In the genomic region with DNA sequence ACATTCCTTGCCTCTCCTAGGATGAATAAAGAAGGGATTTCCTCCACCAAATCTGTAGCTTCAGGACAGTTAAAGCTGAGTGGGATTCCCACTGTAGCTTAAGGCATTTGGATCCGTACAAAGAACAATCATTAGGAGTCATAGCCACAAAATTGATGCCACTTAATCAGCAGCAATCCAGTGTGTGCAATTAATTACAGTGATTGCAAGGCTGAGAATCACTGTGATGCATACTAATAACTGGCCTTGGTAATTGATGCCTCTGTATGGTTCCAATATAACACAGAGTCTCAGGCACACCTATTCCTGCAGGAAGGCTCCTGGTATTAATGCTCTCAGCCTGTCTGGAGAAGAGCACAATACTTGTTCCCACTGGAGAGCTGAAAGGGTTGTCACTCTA, we compare ENCODE assay signal across 28 mouse cellular contexts.
DNase-seq lines count a peak whose midpoint lies in the region; ATAC-seq and TF ChIP-seq lines count a peak whose summit lies in the region.
"Had no signal": no experiment of that assay in that cellular context is flagged by ENCODE, and none has a peak within 500 bp of the region (broad histone marks: within the 10 kb centered on the region; RNA-seq: fewer than 3 reads in every experiment).

No protein-coding gene starts in this region.

- H3K27ac ChIP-seq in hindbrain, embryonic 15.5 days (replicated peaks): no peak overlapping the region
- no peak overlapping the region for H3K27ac ChIP-seq in hindbrain, embryonic 12.5 days
- no peak overlapping the region for H3K27ac ChIP-seq in forebrain, embryonic 12.5 days
- no peak overlapping the region for H3K27ac ChIP-seq in forebrain, postnatal 0 days (ENCODE audit: low read depth, low read length)
- H3K27ac ChIP-seq in neural tube, embryonic 13.5 days (replicated peaks): no peak overlapping the region
- H3K27ac ChIP-seq in kidney, embryonic 15.5 days: no peak overlapping the region
- H3K27ac ChIP-seq: embryonic facial prominence, embryonic 13.5 days; left cerebral cortex, adult 2 months; liver, embryonic 13.5 days; stomach, embryonic 15.5 days had no signal

- no peak for DNase-seq in forebrain, postnatal 0 days
- DNase-seq in embryo, embryonic 9.5 days (ENCODE audit: extremely low spot score): no peak
- no peak for DNase-seq in urinary bladder, postnatal 25 days (ENCODE audit: low spot score)
- DNase-seq: adrenal gland, adult 8-10 months; cerebellum, adult 18-20 months; cerebellum, postnatal 25 days; gastrocnemius, postnatal 14 days; heart, adult 18-20 months; heart, postnatal 10 days; kidney, postnatal 4 days; liver, embryonic 13.5 days; lung, adult 2 months; lung, postnatal 14 days; right cerebral cortex, adult 18-20 months; right cerebral cortex, postnatal 4 days; thymus, postnatal 25 days had no signal

- no peaks in the 10 kb centered on the region for H3K9me3 ChIP-seq in hindbrain, embryonic 15.5 days
- H3K9me3 ChIP-seq in hindbrain, embryonic 12.5 days (replicated peaks): no peaks in the 10 kb centered on the region
- H3K9me3 ChIP-seq in forebrain, embryonic 12.5 days: no peaks in the 10 kb centered on the region
- no peaks in the 10 kb centered on the region for H3K9me3 ChIP-seq in forebrain, postnatal 0 days (ENCODE audit: low read length)
- H3K9me3 ChIP-seq in neural tube, embryonic 13.5 days: no peaks in the 10 kb centered on the region
- H3K9me3 ChIP-seq in kidney, embryonic 15.5 days (replicated peaks): no peaks in the 10 kb centered on the region
- H3K9me3 ChIP-seq: embryonic facial prominence, embryonic 13.5 days; heart, embryonic 12.5 days; liver, embryonic 13.5 days; stomach, embryonic 15.5 days had no signal

- no peaks in the 10 kb centered on the region for H3K27me3 ChIP-seq in hindbrain, embryonic 15.5 days
- H3K27me3 ChIP-seq in hindbrain, embryonic 12.5 days: no peaks in the 10 kb centered on the region
- no peaks in the 10 kb centered on the region for H3K27me3 ChIP-seq in forebrain, embryonic 12.5 days
- no peaks in the 10 kb centered on the region for H3K27me3 ChIP-seq in forebrain, postnatal 0 days (ENCODE audit: insufficient read depth, low read length)
- H3K27me3 ChIP-seq in neural tube, embryonic 13.5 days: no peaks in the 10 kb centered on the region
- no peaks in the 10 kb centered on the region for H3K27me3 ChIP-seq in kidney, embryonic 15.5 days
- H3K27me3 ChIP-seq: embryonic facial prominence, embryonic 13.5 days; heart, embryonic 12.5 days; liver, embryonic 13.5 days; Patski; stomach, embryonic 15.5 days had no signal

- H3K4me2 ChIP-seq in hindbrain, embryonic 15.5 days: no peak overlapping the region
- no peak overlapping the region for H3K4me2 ChIP-seq in hindbrain, embryonic 12.5 days (replicated peaks)
- no peak overlapping the region for H3K4me2 ChIP-seq in forebrain, embryonic 12.5 days
- no peak overlapping the region for H3K4me2 ChIP-seq in forebrain, postnatal 0 days (ENCODE audit: low read depth)
- no peak overlapping the region for H3K4me2 ChIP-seq in neural tube, embryonic 13.5 days
- no peak overlapping the region for H3K4me2 ChIP-seq in kidney, embryonic 15.5 days
- H3K4me2 ChIP-seq: embryonic facial prominence, embryonic 13.5 days; heart, embryonic 12.5 days; liver, embryonic 13.5 days; stomach, embryonic 15.5 days had no signal

- peak; percentile 42; the same call in 1 of the 2 replicates for ATAC-seq in hindbrain, embryonic 15.5 days (ENCODE audit: low FRiP score, low read depth)
- no peak; the same call in 1 of the 2 replicates for ATAC-seq in hindbrain, embryonic 12.5 days (ENCODE audit: low FRiP score)
- ATAC-seq in forebrain, embryonic 12.5 days (ENCODE audit: low FRiP score): peak; percentile 59; the same call in 1 of the 2 replicates
- ATAC-seq in forebrain, postnatal 0 days: peak; percentile 42; the same call in 1 of the 2 replicates
- peak; percentile 69 for ATAC-seq in neural tube, embryonic 13.5 days (ENCODE audit: low read depth)
- ATAC-seq in kidney, embryonic 15.5 days (replicated peaks; ENCODE audit: low FRiP score): no peak
- ATAC-seq: intestine, postnatal 0 days; Patski had no signal

- WGBS in hindbrain, embryonic 15.5 days: 43% methylated on average over 1 of the region's 1 CpGs
- 83% methylated on average over 1 of the region's 1 CpGs for WGBS in hindbrain, embryonic 12.5 days
- WGBS in forebrain, embryonic 12.5 days: 40% methylated on average over 1 of the region's 1 CpGs
- 15% methylated on average over 1 of the region's 1 CpGs for WGBS in forebrain, postnatal 0 days
- 41% methylated on average over 1 of the region's 1 CpGs for WGBS in neural tube, embryonic 13.5 days
- 76% methylated on average over 1 of the region's 1 CpGs for WGBS in kidney, embryonic 15.5 days

- no peak for TF ChIP-seq CTCF in forebrain, postnatal 0 days (IDR thresholded peaks at IDR 0.05; ENCODE audit: low read depth)

- no peak overlapping the region for H3K9ac ChIP-seq in hindbrain, embryonic 15.5 days
- H3K9ac ChIP-seq in hindbrain, embryonic 12.5 days: no peak overlapping the region
- H3K9ac ChIP-seq in forebrain, embryonic 12.5 days: no peak overlapping the region
- H3K9ac ChIP-seq in forebrain, postnatal 0 days: no peak overlapping the region
- no peak overlapping the region for H3K9ac ChIP-seq in neural tube, embryonic 13.5 days
- no peak overlapping the region for H3K9ac ChIP-seq in kidney, embryonic 15.5 days
- H3K9ac ChIP-seq: embryonic facial prominence, embryonic 13.5 days; heart, embryonic 12.5 days; liver, embryonic 13.5 days; stomach, embryonic 15.5 days had no signal

- H3K36me3 ChIP-seq in hindbrain, embryonic 15.5 days: no peaks in the 10 kb centered on the region
- H3K36me3 ChIP-seq in hindbrain, embryonic 12.5 days: no peaks in the 10 kb centered on the region
- no peaks in the 10 kb centered on the region for H3K36me3 ChIP-seq in forebrain, embryonic 12.5 days (replicated peaks)
- H3K36me3 ChIP-seq in forebrain, postnatal 0 days (ENCODE audit: insufficient read depth): no peaks in the 10 kb centered on the region
- H3K36me3 ChIP-seq in neural tube, embryonic 13.5 days: no peaks in the 10 kb centered on the region
- H3K36me3 ChIP-seq in kidney, embryonic 15.5 days: no peaks in the 10 kb centered on the region
- H3K36me3 ChIP-seq: embryonic facial prominence, embryonic 13.5 days; heart, embryonic 12.5 days; liver, embryonic 13.5 days; stomach, embryonic 15.5 days had no signal

- no peaks in the 10 kb centered on the region for H3K4me1 ChIP-seq in hindbrain, embryonic 15.5 days (replicated peaks)
- H3K4me1 ChIP-seq in hindbrain, embryonic 12.5 days: no peaks in the 10 kb centered on the region
- H3K4me1 ChIP-seq in forebrain, embryonic 12.5 days: no peaks in the 10 kb centered on the region; the same call in 1 of the 2 replicates
- no peaks in the 10 kb centered on the region for H3K4me1 ChIP-seq in forebrain, postnatal 0 days (ENCODE audit: insufficient read depth)
- H3K4me1 ChIP-seq in neural tube, embryonic 13.5 days (replicated peaks): peaks cover 6% of the 10 kb centered on the region
- no peaks in the 10 kb centered on the region for H3K4me1 ChIP-seq in kidney, embryonic 15.5 days
- H3K4me1 ChIP-seq: embryonic facial prominence, embryonic 13.5 days; liver, embryonic 13.5 days; stomach, embryonic 15.5 days had no signal

- H3K4me3 ChIP-seq in hindbrain, embryonic 15.5 days: no peak overlapping the region
- H3K4me3 ChIP-seq in hindbrain, embryonic 12.5 days: no peak overlapping the region
- H3K4me3 ChIP-seq in forebrain, embryonic 12.5 days (replicated peaks): no peak overlapping the region
- H3K4me3 ChIP-seq in forebrain, postnatal 0 days (ENCODE audit: low read depth, low read length): no peak overlapping the region
- H3K4me3 ChIP-seq in neural tube, embryonic 13.5 days: no peak overlapping the region
- no peak overlapping the region for H3K4me3 ChIP-seq in kidney, embryonic 15.5 days (replicated peaks)
- H3K4me3 ChIP-seq: embryonic facial prominence, embryonic 13.5 days; erythroblast, embryonic 14.5 days; heart, embryonic 12.5 days; left cerebral cortex, adult 2 months; liver, embryonic 13.5 days; stomach, embryonic 15.5 days had no signal

Comparison
In these comparisons a context has a peak if more than half of its experiments do, and no peak if none do; other contexts are left out.
1. ATAC-seq: peak in hindbrain, embryonic 15.5 days (single experiment), forebrain, embryonic 12.5 days (single experiment), forebrain, postnatal 0 days (single experiment) and neural tube, embryonic 13.5 days (single experiment); none in hindbrain, embryonic 12.5 days (single experiment) and kidney, embryonic 15.5 days (single experiment).